Mouse (Mus musculus) heart, adult 2 months (tissue): ENCODE measurements around the gene Gm13420.

Experiments
- CTCF ChIP-seq: fragments of 200-600 bp; IDR thresholded peaks from 2 replicates; pipeline ENCODE4 v1.8.1; 2022; ENCODE audit warnings: antibody characterized with exemption, mild to moderate bottlenecking, moderate library complexity
- POLR2A ChIP-seq: fragments of 200-500 bp; IDR thresholded peaks from 2 replicates; pipeline ENCODE4 v1.6.1; 2011; ENCODE audit warnings: mild to moderate bottlenecking, low read depth, low read length, control low read depth; ENCODE audit not compliant: insufficient read depth

GRCm38 (mm10) chr2:29747852-29748251 lies 3.6 kb downstream of the Gm13420 start:
- peak; percentile 53 for TF ChIP-seq CTCF
- no peak for TF ChIP-seq POLR2A
